In genomic region chr7:123365876-123366741, GRCm38 (mm10) we compare ENCODE assay signal across 11 mouse cellular contexts. TPM values are rescaled to one million over a fixed set of nuclear protein-coding genes. Genes with fewer than 3 reads are reported as not detected.
DNase-seq lines count a peak whose midpoint lies in the region; ATAC-seq lines count a peak whose summit lies in the region.
"Had no signal": no experiment of that assay in that cellular context is flagged by ENCODE, and none has a peak within 500 bp of the region (broad histone marks: within the 10 kb centered on the region; RNA-seq: fewer than 3 reads in every experiment).

No protein-coding gene starts in this region.

- peak; percentile 40 for ATAC-seq in granulocyte monocyte progenitor cell, adult 5-6 weeks (replicated peaks; ENCODE audit: poor library complexity, severe bottlenecking)
- ATAC-seq: Patski had no signal

- peak; percentile 27 for DNase-seq in kidney, adult 18-20 months
- DNase-seq in kidney, postnatal 4 days = no peak
- DNase-seq in brain, adult 2 months (ENCODE audit: low read depth, low spot score) = peak; percentile 67
- peak; percentile 77 for DNase-seq in lung, postnatal 25 days (ENCODE audit: low spot score)
- no peak for DNase-seq in urinary bladder, postnatal 25 days (ENCODE audit: low spot score)
- DNase-seq in embryo, embryonic 9.5 days (ENCODE audit: extremely low spot score) = no peak
- DNase-seq in kidney, postnatal 14 days = no peak
- DNase-seq: heart, postnatal 4 days; right cerebral cortex, postnatal 25 days had no signal

RNA-seq across cellular contexts. Expression of gene Lcmt1, which starts 3.5 kb away (rescaled TPM):
- 36.7 and 44.7 TPM in 2 replicates for total RNA-seq in granulocyte monocyte progenitor cell, adult 5-6 weeks (2014; fragmentation: Nextera tagmentation)
- total RNA-seq in granulocyte monocyte progenitor cell, adult 5-6 weeks (2017) = 37.2 and 54.8 TPM in 2 replicates

RNA-seq across cellular contexts. Expression of gene Arhgap17, which starts 3.6 kb away (rescaled TPM):
- total RNA-seq in granulocyte monocyte progenitor cell, adult 5-6 weeks (2014; fragmentation: Nextera tagmentation) = 95.5 and 117 TPM in 2 replicates
- total RNA-seq in granulocyte monocyte progenitor cell, adult 5-6 weeks (2017) = 28.7 and 33.8 TPM in 2 replicates

Comparison
In these comparisons a context has a peak if more than half of its experiments do, and no peak if none do; other contexts are left out.
1. DNase-seq: peak in kidney, adult 18-20 months (single experiment), brain, adult 2 months (single experiment) and lung, postnatal 25 days (single experiment); none in kidney, postnatal 4 days (0 of 2), urinary bladder, postnatal 25 days (single experiment), embryo, embryonic 9.5 days (single experiment) and kidney, postnatal 14 days (single experiment).